In genomic region chr17:24069531-24069930, GRCm38 (mm10) we compare ENCODE assay signal across 22 mouse cellular contexts. TPM values are rescaled to one million over a fixed set of nuclear protein-coding genes. Genes with fewer than 3 reads are reported as not detected.
DNase-seq lines count a peak whose midpoint lies in the region; ATAC-seq and TF ChIP-seq lines count a peak whose summit lies in the region.
"Had no signal": no experiment of that assay in that cellular context is flagged by ENCODE, and none has a peak within 500 bp of the region (broad histone marks: within the 10 kb centered on the region; RNA-seq: fewer than 3 reads in every experiment).

No protein-coding gene starts in this region.

- H3K36me3 ChIP-seq in embryonic facial prominence, embryonic 13.5 days, result peaks cover 24% of the 10 kb centered on the region
- peaks cover 44% of the 10 kb centered on the region for H3K36me3 ChIP-seq in embryonic facial prominence, embryonic 10.5 days (replicated peaks)

- H3K9me3 ChIP-seq in embryonic facial prominence, embryonic 13.5 days, result no peaks in the 10 kb centered on the region
- H3K9me3 ChIP-seq in embryonic facial prominence, embryonic 10.5 days, result no peaks in the 10 kb centered on the region
- H3K9me3 ChIP-seq: forebrain, embryonic 13.5 days; heart, embryonic 13.5 days had no signal

- 91% methylated on average over 3 of the region's 3 CpGs for WGBS in embryonic facial prominence, embryonic 13.5 days
- 94% methylated on average over 3 of the region's 3 CpGs for WGBS in embryonic facial prominence, embryonic 10.5 days

- H3K4me3 ChIP-seq in embryonic facial prominence, embryonic 13.5 days, result no peak overlapping the region
- H3K4me3 ChIP-seq in embryonic facial prominence, embryonic 10.5 days, result no peak overlapping the region
- no peak overlapping the region for H3K4me3 ChIP-seq in left cerebral cortex, adult 2 months
- no peak overlapping the region for H3K4me3 ChIP-seq in embryonic fibroblast, embryonic 13.5 days (ENCODE audit: insufficient read depth, low read length)
- H3K4me3 ChIP-seq: forebrain, embryonic 13.5 days; gastrocnemius, adult 2 months; heart, embryonic 13.5 days had no signal

- no peak overlapping the region for H3K4me2 ChIP-seq in embryonic facial prominence, embryonic 13.5 days
- H3K4me2 ChIP-seq: forebrain, embryonic 13.5 days; heart, embryonic 13.5 days had no signal

- H3K4me1 ChIP-seq in embryonic facial prominence, embryonic 13.5 days, result peaks cover 14% of the 10 kb centered on the region
- H3K4me1 ChIP-seq in embryonic facial prominence, embryonic 10.5 days, result peaks cover 12% of the 10 kb centered on the region
- peaks cover 22% of the 10 kb centered on the region for H3K4me1 ChIP-seq in embryonic fibroblast, embryonic 13.5 days (ENCODE audit: control insufficient read depth, insufficient read depth, low read length)

- no peak for TF ChIP-seq POLR2A in embryonic fibroblast, embryonic 13.5 days (IDR thresholded peaks at IDR 0.05; ENCODE audit: low read depth, low read length)

- ATAC-seq in embryonic facial prominence, embryonic 13.5 days (ENCODE audit: insufficient number of reproducible peaks, insufficient read depth, low FRiP score, low TSS enrichment, low read depth), result no peak
- ATAC-seq in frontal cortex, adult (ENCODE audit: low TSS enrichment), result no peak
- ATAC-seq: activated CD4-positive, CD25-positive, alpha-beta regulatory T cell, adult 4 months; forebrain, embryonic 13.5 days; hindbrain, embryonic 16.5 days; Patski had no signal

- 0 out of 2 replicates have a peak overlapping the region, but pooled peaks have one; percentile 36 for H3K9ac ChIP-seq in embryonic facial prominence, embryonic 13.5 days
- H3K9ac ChIP-seq: forebrain, embryonic 13.5 days had no signal

- intact Hi-C loops in left cerebral cortex, adult 2 months (cut with DNase I), result no loop called here
- intact Hi-C loops in left cerebral cortex, postnatal 4 days (cut with DNase I), result no loop called here

- no peak for TF ChIP-seq CTCF in left cerebral cortex, adult 2 months (IDR thresholded peaks at IDR 0.05)
- no peak for TF ChIP-seq CTCF in embryonic fibroblast, embryonic 13.5 days (IDR thresholded peaks at IDR 0.05; ENCODE audit: borderline replicate concordance, insufficient read depth, low read length)

- H3K27me3 ChIP-seq in embryonic facial prominence, embryonic 13.5 days, result no peaks in the 10 kb centered on the region
- H3K27me3 ChIP-seq in embryonic facial prominence, embryonic 10.5 days (replicated peaks; ENCODE audit: low read depth, poor library complexity, severe bottlenecking), result no peaks in the 10 kb centered on the region
- H3K27me3 ChIP-seq: forebrain, embryonic 13.5 days; heart, embryonic 13.5 days; Patski had no signal

- DNase-seq in embryonic facial prominence, embryonic 10.5 days (ENCODE audit: low spot score), result no peak
- no peak for DNase-seq in left cerebral cortex, adult 2 months (ENCODE audit: extremely low spot score in 1 of 2, low spot score in 2 of 2)
- DNase-seq in left cerebral cortex, postnatal 4 days, result no peak
- no peak for DNase-seq in frontal cortex, adult 2 months (ENCODE audit: extremely low spot score in 1 of 2, low spot score in 1 of 2)
- DNase-seq: adrenal gland, postnatal 14 days; cerebellum, adult 18-20 months; cerebellum, postnatal 10 days; gastrocnemius, adult 2 months; gastrocnemius, postnatal 25 days; heart, adult 11 months; heart, postnatal 36 days; kidney, adult 18-20 months had no signal

- no peak overlapping the region for H3K27ac ChIP-seq in embryonic facial prominence, embryonic 13.5 days
- H3K27ac ChIP-seq in embryonic facial prominence, embryonic 10.5 days (replicated peaks), result no peak overlapping the region
- H3K27ac ChIP-seq in left cerebral cortex, adult 2 months, result peak overlapping the region; percentile 13; the same call in 1 of the 2 replicates
- H3K27ac ChIP-seq in embryonic fibroblast, embryonic 13.5 days (ENCODE audit: insufficient read depth, low read length), result peak overlapping the region; percentile 58; the same call in 1 of the 2 replicates
- H3K27ac ChIP-seq: forebrain, embryonic 13.5 days; gastrocnemius, adult 2 months; heart, embryonic 13.5 days had no signal

RNA-seq across cellular contexts. Expression of gene Kctd5, which starts 3.8 kb away (rescaled TPM):
- polyA plus RNA-seq in embryonic facial prominence, embryonic 13.5 days (2015; fragmentation: Nextera tagmentation; extraction: Ambion mirVana), result 69.1 and 78.9 TPM in 2 replicates
- 97.6 and 99.9 TPM in 2 replicates for polyA plus RNA-seq in embryonic facial prominence, embryonic 10.5 days (2016; fragmentation: Nextera tagmentation; extraction: Ambion mirVana)
- 10 to 100 TPM; 25.0 to 26.4 TPM for total RNA-seq in left cerebral cortex, adult 2 months (2021)
- 10 to 100 TPM; 67.0 to 68.4 TPM for total RNA-seq in left cerebral cortex, postnatal 4 days (2021)
- polyA plus RNA-seq in embryonic fibroblast, embryonic 13.5 days (2011; ENCODE audit: insufficient read length, low read depth, missing spikeins), result 80.8 and 83.2 TPM in 2 replicates
- 29.0 and 29.8 TPM in 2 replicates for polyA plus RNA-seq in frontal cortex, adult 2 months (2012; rRNA removed)

RNA-seq across cellular contexts. Expression of gene Prss27, which starts 31.6 kb away (rescaled TPM):
- 0.28 and 0.38 TPM in 2 replicates for polyA plus RNA-seq in embryonic facial prominence, embryonic 13.5 days (2015; fragmentation: Nextera tagmentation; extraction: Ambion mirVana)
- polyA plus RNA-seq in embryonic facial prominence, embryonic 10.5 days (2016; fragmentation: Nextera tagmentation; extraction: Ambion mirVana), result 0.11 and 0.24 TPM in 2 replicates
- not detected for total RNA-seq in left cerebral cortex, adult 2 months (2021)
- total RNA-seq in left cerebral cortex, postnatal 4 days (2021), result not detected
- 0.42 TPM in 1 of 2 replicates, not detected in the other for polyA plus RNA-seq in embryonic fibroblast, embryonic 13.5 days (2011; ENCODE audit: insufficient read length, low read depth, missing spikeins)
- not detected in 2 replicates for polyA plus RNA-seq in frontal cortex, adult 2 months (2012; rRNA removed)
- total RNA-seq: gastrocnemius, adult 2 months; gastrocnemius, postnatal 25 days; heart, postnatal 36 days had no signal
- polyA plus RNA-seq: activated CD4-positive, CD25-positive, alpha-beta regulatory T cell, adult 4 months; embryonic facial prominence, embryonic 11.5 days; heart, postnatal 0 days had no signal

Comparison
In these comparisons a context has a peak if more than half of its experiments do, and no peak if none do; other contexts are left out.
1. H3K27ac ChIP-seq: peak in left cerebral cortex, adult 2 months (single experiment) and embryonic fibroblast, embryonic 13.5 days (single experiment); none in embryonic facial prominence, embryonic 13.5 days (single experiment) and embryonic facial prominence, embryonic 10.5 days (single experiment).